Mouse (Mus musculus) cerebellum, adult 11-12 months (tissue): ENCODE data around the gene Psmd5.
"Not testable (repeated sequence)": the region's sequence is repeated elsewhere in the genome, so short reads cannot be mapped to it uniquely, and the experiment has no call there.

Experiments
- DNase-seq: peaks from one replicate; pipeline ENCODE4 v3.0.0; 2022

Psmd5 gene

DNA sequence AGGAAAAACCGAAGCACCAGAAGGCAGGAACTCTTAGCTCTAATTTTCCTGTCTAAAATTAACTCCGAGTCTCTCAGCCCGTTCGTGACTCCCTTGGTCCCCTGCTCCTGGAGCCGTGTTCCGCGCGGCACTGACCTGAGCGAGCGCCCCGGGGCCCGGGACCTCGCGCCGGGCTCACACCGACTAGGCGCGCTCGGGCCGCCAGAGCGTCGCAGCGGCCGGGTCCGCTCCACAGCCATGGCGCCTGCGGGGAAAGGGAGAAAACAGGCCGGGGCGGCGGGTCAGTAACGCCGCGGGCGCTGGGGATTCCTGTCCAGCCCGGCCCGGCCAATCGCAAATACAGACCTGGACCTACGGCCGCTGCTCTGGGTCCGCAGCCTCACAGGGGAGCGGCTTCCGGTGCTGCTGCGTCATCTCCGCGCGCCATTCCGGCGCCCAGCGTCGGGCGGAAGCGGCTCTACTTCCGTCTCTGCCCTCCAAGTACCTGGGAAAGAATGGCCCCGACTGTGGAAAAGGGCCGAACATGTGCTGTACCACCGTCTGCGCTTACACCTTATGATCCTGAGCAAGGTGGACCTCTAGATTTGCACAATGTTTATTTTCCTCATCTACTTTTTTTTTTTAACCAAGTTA lies 48.8 kb downstream of the Psmd5 start, which contains the start of gene Fbxw2:
Gene Fbxw2, minus strand, starts transcription at position 485 of the 633 bp plus-strand sequence.
- DNase-seq, result peak; percentile 92

DNA sequence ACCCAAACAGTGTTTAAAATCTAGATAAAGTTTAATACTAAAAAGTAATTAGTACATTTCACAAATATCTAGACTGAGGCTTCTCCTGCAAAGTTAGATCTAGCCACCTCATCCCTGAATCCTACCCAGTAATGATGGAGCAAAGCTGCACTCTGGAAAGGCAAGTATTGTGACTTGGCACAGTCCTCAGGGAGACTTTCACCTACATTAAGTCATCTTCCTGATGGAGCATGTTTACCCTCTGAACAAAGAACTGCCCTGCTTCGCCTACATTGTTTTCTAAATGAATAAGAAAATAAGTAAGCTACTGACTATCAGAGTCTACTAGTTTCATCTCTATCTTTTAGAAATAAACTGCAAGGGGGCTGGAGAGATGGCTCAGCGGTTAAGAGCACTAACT lies 56.3 kb downstream of the Psmd5 start:
- DNase-seq, result no peak

DNA sequence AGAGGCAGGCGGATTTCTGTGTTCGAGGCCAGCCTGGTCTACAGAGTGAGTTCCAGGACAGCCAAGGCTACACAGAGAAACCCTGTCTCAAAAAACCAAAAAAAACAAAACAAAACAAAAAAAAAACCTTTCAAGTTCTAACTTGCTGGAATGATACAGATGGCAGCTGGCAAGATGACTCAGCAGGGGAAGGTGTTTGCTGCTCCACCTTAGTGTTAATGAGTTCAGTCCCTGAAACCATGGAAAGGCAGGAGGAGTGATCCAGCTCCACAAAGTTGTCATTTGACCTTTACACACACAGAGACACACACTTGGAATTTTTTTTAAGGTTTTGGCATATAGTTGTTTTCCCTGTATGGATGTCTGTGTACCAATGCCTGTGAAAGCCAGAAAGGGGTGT lies 58.9 kb downstream of the Psmd5 start:
- not testable (repeated sequence) for DNase-seq

DNA sequence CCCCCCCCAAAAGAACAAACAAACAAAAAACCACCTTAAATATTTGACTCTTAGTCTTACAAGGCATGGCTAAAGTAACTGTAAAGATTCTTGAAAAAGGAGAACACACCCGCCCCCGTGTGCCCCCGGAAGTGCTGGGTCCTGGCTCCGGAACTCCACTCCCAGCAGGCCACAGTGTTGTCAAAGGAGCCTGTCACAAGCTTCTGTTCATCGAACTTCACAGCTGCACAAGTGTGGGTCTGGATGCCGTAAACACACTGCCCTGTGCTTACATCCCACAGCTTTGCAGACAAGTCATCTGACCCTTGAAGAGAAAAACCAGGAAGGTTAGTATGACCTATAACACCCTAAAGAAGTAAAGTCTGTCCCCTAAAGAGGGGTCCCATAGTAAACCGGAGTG lies 62.1 kb downstream of the Psmd5 start:
- DNase-seq, result no peak

DNA sequence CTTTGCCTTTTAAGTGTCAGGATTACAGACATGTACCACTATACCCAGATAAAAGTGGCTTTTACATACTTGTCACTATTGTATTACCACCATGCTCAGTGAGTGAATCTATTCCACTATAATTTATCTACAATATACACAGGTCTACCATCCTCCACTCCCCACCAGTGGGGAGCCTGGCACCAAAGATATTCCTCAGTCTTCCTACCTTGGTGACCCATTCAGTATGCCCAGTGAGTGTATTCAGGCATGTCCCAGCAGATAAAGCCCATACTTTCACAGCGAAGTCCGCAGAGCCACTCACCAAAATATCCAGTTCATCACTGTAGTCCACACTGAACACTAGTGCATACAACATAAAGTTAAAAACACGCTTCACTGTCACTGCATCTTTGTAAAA lies 64.0 kb downstream of the Psmd5 start:
- DNase-seq, result no peak

DNA sequence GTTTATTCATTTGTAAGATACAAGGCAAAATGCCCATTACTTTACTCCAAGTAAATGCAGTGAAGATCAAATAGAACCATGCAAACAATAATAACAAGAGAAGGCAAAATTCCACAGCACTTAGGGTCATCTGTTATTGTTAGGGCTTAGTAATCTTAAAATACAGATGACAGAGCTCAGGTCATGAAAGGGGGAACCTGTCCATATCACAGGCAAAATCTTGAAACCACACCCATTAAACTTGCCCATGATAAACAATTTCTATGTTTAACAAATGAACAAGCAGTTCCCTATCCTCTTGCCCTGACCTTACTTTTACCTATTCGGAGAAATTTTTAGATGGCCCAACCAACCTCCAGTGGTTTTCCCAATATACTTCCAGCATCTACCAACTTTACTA lies 65.2 kb downstream of the Psmd5 start:
- DNase-seq, result no peak

DNA sequence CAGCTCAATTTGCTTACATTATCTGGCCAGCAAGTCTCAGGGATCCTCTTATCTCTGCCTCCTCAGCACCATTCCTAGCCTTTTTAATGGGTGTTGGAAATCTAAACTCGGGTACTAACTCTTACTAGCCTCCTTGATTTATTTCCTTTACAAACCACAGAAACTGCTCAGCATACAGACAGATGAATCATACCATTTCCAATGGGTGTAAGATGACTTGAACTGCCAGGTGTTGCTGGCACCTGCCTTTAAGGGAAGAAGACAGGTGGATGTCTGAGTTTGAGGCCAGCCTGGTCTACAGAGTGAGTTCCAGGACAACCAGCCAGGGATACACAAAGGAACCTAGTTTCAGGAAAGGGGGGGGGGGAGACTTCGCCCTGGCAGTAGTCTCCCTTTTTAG lies 66.7 kb downstream of the Psmd5 start:
- no peak for DNase-seq

DNA sequence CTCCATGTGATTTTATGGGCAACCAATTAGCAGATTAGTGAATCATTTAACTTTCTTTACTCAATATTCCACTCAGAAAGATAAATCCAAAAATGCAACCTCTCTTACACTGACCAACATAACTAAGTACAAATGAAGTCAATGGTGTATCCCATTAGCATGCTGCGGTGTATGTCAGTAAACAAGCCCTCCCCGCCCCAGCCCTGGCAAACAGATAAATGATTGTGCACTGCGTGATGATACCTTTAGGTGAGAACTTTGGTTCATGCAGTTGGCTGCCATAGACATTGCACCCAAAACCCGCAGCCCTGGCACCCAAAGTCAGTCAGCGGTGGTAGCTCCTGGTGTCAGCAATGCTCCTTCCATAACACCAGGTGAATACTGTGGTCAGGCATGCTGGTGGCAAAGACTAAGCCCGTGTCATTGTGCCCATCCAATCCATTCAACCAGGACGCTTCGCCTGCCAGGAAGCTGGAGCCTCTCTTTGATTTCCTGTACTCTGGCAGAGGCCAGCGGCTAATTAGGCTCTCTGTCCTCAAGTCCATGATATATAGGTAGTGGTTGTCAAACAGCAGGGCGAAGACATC lies 69.3 kb downstream of the Psmd5 start:
- no peak for DNase-seq

DNA sequence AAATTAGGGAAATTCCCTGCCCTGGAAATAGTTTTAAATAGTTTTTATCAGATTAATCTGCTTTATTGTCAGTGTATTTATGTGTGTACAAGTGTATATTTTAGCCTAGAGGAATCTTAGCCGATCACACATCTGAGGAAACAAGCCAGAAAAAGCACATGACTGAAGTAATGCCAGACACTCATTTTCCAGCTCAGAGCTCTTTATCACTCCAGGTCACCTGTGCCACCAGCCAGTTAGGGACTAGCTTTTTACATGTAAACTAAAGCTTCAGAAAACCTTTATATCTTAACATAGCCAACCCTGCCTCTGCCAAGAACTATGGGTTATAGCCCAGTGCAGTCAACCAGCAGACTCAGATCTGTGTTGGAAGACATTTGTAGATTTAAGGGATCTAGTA lies 70.0 kb downstream of the Psmd5 start:
- no peak for DNase-seq

DNA sequence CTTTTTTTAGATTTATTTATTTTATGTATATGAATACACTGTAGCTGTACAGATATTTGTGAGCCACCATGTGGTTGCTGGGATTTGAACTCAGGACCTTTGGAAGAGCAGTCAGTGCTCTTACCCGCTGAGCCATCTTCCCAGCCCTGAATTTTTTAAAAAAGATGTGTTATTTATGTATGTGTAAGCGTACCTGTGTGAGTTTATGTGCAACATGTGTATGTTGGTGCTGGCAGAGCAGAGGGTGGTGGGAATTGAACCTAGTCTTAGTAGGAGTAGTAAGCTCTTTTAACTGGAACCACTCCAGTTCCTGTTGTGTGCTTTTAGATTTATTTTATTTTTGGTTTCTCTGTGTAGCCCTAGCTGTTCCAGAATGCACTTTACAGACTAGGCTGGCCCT lies 70.6 kb downstream of the Psmd5 start:
- DNase-seq, result no peak

DNA sequence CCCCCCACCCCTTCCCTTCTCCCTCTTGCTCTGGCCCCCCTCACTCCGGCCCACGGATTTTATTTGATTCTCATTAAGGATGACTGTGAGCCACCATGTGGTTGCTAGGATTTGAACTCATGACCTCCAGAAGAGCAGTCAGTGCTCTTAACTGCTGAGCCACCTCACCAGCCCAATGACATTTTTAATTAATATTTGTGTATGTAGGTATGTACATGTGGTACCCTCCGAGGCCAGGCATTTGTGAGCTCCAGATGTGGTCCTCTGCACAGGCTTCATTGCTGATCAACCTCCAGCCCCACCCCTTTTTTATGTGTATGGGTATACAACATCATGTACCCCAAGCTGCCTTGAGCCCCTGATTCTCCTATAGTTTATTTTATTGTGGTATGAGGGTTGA lies 71.0 kb downstream of the Psmd5 start:
- peak; percentile 32 for DNase-seq

DNA sequence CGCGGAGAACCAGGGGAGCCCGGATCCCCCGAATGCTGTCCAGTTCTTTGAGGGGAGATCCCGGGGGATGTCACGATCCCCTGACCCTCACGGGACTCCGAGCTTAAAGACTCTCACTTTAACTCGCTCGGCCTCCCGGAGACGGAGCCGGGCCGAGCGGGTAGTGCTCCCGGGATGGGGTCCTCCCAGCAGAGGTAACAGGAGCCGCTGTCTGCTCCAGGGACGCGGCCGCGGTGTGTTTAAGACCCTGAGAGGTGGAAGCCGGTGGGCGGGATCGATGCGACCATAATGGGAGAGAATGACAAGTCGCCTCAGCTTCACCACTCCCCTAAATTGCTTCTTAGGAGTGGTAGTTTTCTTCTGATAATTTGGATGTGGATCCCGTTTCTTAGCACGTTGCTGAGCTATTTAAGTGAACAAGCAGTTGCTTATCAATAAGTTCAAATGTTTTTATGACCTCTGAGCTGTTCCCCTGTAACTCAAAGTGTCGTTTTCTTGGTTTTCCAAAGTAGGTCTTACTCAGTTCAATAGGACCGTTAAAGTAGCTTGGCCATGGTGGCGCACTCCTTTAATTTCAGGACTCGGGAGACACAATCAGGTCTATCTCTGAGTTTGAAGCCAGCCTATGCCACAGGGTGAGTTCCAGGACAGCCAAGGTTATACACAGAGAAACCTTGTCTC lies 72.1 kb downstream of the Psmd5 start:
- not testable (repeated sequence) for DNase-seq

DNA sequence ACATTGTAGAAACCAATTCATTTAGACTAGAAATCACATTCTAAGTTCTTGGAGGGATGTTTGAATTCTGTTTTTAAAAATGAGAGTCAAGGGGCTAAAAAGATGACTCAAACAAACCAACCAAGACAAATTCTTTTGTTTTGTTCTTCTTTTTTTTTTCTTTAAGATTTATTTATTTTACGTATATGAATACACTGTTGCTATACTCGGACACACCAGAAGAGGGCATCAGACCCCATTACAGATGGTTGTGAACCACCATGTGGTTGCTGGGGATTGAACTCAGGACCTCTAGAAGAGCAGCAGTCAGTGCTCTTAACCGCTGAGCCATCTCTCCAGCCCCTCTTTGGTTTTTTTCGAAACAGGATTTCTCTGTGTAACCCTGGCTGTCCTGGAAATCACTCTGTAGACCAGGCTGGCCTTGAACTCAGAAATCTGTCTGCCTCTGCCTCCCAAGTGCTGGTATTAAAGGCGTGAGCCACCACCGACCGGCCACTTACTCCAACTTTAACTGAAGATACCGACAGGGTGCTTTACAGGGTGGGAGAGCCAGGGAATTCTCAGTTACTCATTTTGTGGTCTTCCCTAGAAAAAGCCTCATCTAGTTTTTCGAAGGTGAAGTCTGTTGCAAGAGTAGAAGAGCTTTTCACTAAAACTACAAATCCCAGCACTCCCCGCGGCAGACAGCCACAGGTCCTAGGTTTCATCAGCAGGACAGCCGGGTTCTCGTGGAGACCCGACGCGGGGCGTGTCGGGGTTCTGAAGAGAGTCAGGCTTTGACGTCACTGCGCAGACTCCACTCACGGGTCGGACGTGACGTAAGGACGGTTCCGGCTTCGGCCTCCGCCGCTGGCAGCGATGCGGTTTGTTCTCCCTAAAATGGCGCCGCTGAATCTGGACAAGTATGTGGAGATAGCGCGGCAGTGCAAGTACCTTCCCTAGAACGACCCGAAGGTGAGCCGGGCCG lies 73.0 kb downstream of the Psmd5 start:
- DNase-seq, result peak; percentile 98

DNA sequence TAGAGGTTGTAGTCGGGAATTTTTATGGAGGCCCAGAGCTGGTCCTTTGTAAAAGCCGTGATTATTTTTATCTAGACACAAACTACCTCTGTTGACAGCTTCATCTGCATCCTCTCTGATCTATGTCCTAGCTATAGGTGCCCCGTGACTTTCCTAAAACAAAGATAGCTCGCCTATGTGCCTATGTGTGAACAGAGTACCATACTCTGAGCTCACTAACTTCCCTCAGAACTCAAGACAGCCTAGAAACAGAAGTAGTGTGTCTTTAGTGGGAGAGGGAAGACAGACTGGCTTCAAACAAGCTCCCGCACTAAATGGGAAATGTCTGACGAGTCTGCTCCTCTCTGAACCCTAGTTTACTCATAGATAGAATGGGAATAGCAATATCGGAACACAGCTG lies 74.4 kb downstream of the Psmd5 start:
- no peak for DNase-seq
